Mouse (Mus musculus): Measurements from ENCODE around the gene Ifngr2. TPM values are rescaled to one million over a fixed set of nuclear protein-coding genes. Genes with fewer than 3 reads are reported as not detected.

Gene Ifngr2
- polyA plus RNA-seq, 1 experiment from 2014 or later: 138 TPM

DNA sequence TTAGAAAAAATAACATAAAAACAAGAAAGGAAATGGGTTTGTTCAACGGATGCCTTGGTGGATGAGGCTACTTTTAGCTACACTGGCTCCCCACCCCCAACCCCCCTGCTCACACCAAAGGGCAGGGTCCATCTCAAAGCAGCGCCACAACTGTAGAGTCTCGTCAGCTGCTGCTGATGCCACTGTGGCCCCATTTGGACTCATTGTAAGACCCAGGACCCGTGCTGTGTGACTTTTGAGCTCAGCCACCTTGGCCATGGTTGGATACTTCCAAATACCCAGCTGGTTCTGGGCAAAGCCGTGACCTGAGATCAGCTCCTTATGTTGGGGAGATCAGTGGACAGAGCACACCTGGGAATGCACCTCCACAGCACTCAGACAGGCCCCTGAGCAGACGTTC lies 33.8 kb upstream of the Ifngr2 start:
- peaks cover 4% of the 10 kb centered on the region; the same call in 1 of the 2 replicates for H3K36me3 ChIP-seq (ENCODE audit: control insufficient read depth, insufficient read depth)
- no peaks in the 10 kb centered on the region for H3K9me3 ChIP-seq (ENCODE audit: control insufficient read depth)
- ATAC-seq: no peak
- H3K4me2 ChIP-seq (replicated peaks; ENCODE audit: low read depth): no peak overlapping the region
- no peak for TF ChIP-seq CTCF (IDR thresholded peaks at IDR 0.05; ENCODE audit: low read depth)
- no peak overlapping the region for H3K9ac ChIP-seq (ENCODE audit: low read depth, low read length)
- 92% methylated on average over 6 of the region's 6 CpGs for WGBS
- no peak overlapping the region for H3K4me3 ChIP-seq (ENCODE audit: low read depth, low read length)
- no peaks in the 10 kb centered on the region for H3K27me3 ChIP-seq (replicated peaks; ENCODE audit: control insufficient read depth, insufficient read depth, low read length)
- H3K27ac ChIP-seq (ENCODE audit: low read depth, low read length): no peak overlapping the region
- no peaks in the 10 kb centered on the region for H3K4me1 ChIP-seq (replicated peaks; ENCODE audit: control insufficient read depth, insufficient read depth, low read length)

DNA sequence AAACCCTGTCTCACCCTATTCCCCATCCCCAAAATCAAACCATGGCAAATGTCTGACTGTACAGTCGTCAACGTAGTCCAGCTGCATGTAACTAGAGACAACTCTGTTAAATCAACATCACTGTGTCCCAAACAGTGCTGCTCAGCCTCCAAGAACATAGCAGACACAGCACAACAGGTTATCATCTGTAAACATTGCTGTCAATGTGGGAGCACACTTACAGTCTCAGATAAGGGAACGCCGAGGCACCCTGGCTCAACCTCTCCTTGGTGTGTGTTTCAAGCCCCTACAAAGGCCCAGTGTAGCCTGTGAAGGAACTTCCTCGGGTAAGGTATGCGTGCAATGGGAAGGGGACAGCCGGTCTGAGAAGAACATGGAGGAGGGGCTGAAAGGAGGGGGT lies 29.9 kb upstream of the Ifngr2 start:
- H3K27me3 ChIP-seq (replicated peaks; ENCODE audit: control insufficient read depth, insufficient read depth, low read length): no peaks in the 10 kb centered on the region
- no peak overlapping the region for H3K4me3 ChIP-seq (ENCODE audit: low read depth, low read length)
- no peak for TF ChIP-seq CTCF (IDR thresholded peaks at IDR 0.05; ENCODE audit: low read depth)
- no peaks in the 10 kb centered on the region for H3K4me1 ChIP-seq (replicated peaks; ENCODE audit: control insufficient read depth, insufficient read depth, low read length)
- no peaks in the 10 kb centered on the region for H3K36me3 ChIP-seq (ENCODE audit: control insufficient read depth, insufficient read depth)
- 59% methylated on average over 7 of the region's 7 CpGs for WGBS
- H3K27ac ChIP-seq (ENCODE audit: low read depth, low read length): no peak overlapping the region
- H3K9ac ChIP-seq (ENCODE audit: low read depth, low read length): no peak overlapping the region
- H3K4me2 ChIP-seq (replicated peaks; ENCODE audit: low read depth): no peak overlapping the region
- no peak for ATAC-seq
- no peaks in the 10 kb centered on the region for H3K9me3 ChIP-seq (ENCODE audit: control insufficient read depth)

DNA sequence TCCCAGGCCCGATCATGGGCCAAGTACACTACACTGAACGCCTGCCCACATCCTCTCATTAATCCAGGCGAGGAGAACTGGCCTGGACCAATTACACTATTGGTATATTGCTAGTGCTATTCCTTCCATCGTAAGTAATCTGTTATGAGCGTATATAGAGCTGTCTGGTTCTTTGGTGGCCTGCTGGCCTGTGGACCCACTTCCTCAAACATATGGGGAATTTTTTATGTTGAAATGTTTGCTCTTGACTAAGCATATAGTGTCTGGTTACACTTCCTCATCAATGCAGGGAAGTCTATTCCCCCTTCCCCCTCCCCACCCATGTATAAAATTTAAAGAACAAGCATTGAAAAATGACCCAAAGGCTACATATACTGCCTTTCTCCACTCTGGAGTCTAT lies 24.8 kb upstream of the Ifngr2 start:
- Histone ChIP-seq H3K27me3 (replicated peaks; ENCODE audit: control insufficient read depth, insufficient read depth, low read length) (no peaks in the 10 kb centered on the region), H3K4me2 (replicated peaks; ENCODE audit: low read depth) (no peak overlapping the region), H3K4me3 (ENCODE audit: low read depth, low read length) (no peak overlapping the region), H3K4me1 (replicated peaks; ENCODE audit: control insufficient read depth, insufficient read depth, low read length) (no peaks in the 10 kb centered on the region), H3K27ac (ENCODE audit: low read depth, low read length) (no peak overlapping the region), H3K36me3 (ENCODE audit: control insufficient read depth, insufficient read depth) (no peaks in the 10 kb centered on the region), H3K9me3 (ENCODE audit: control insufficient read depth) (no peaks in the 10 kb centered on the region), H3K9ac (ENCODE audit: low read depth, low read length) (no peak overlapping the region)
- peak; percentile 59 for ATAC-seq
- 61% methylated on average over 5 of the region's 5 CpGs for WGBS
- no peak for TF ChIP-seq CTCF (IDR thresholded peaks at IDR 0.05; ENCODE audit: low read depth)

DNA sequence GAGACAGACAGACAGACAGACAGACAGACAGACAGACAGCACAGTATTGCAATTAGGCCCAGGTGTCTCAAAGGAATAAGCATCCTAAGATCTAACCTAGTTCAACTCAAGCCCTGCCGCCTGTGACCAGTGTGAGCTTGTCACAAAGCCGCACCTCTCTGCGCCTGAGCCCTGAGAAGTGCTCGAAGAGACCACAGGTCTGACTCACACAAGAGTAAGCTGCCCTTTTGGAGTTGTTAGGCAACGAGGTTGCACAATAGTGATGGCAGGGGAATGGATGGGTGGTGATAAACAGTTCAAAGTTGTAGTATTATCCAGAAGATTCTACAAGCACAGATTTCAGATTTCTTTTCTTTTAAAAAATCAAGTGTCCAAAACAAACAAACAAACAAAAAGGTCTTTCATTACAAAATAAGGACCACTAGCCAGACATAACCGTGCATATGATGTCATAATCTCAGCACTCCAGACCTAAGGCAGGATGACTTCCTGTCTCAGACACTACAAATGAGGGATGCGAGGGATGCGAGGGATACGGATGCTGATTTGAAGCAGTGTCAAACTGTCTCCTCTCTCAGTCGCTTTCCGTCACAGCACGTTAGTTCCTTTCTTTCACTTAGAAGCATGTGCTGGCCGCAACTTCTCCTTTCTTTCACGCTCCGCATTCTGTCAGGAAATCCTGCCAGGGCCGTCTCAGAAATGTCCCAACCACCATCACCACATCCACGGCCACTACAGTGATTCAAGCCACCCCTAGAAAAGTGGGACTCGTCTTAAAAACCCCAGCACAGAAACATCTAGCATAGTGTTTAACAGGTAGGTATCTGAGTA lies 24.2 kb upstream of the Ifngr2 start:
- Histone ChIP-seq H3K4me1 (replicated peaks; ENCODE audit: control insufficient read depth, insufficient read depth, low read length) (no peaks in the 10 kb centered on the region), H3K9ac (ENCODE audit: low read depth, low read length) (no peak overlapping the region), H3K27me3 (replicated peaks; ENCODE audit: control insufficient read depth, insufficient read depth, low read length) (no peaks in the 10 kb centered on the region), H3K4me3 (ENCODE audit: low read depth, low read length) (no peak overlapping the region), H3K9me3 (ENCODE audit: control insufficient read depth) (no peaks in the 10 kb centered on the region), H3K27ac (ENCODE audit: low read depth, low read length) (no peak overlapping the region), H3K36me3 (ENCODE audit: control insufficient read depth, insufficient read depth) (no peaks in the 10 kb centered on the region), H3K4me2 (replicated peaks; ENCODE audit: low read depth) (no peak overlapping the region)
- peak; percentile 89 for ATAC-seq
- TF ChIP-seq CTCF (IDR thresholded peaks at IDR 0.05; ENCODE audit: low read depth): no peak
- WGBS: 70% methylated on average over 18 of the region's 18 CpGs

DNA sequence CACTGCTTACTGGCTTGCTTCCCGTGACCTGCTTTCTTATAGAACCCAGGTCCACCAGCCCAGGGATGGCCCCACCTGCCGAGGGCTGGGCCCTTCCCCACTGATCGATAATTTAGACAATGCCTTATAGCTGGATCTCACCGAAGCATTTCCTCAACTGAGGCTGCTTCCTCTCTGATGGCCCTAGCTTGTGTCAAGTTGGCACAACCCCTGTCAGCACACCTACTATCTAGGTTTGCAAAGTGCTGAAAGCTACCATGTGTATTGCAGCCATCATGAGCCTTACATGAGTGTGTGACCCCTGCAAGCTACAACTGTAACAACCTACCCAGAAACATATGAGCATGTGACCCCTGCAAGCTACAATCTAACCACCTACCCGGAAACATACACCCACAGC lies 22.7 kb upstream of the Ifngr2 start:
- TF ChIP-seq CTCF (IDR thresholded peaks at IDR 0.05; ENCODE audit: low read depth): no peak
- H3K27me3 ChIP-seq (replicated peaks; ENCODE audit: control insufficient read depth, insufficient read depth, low read length): no peaks in the 10 kb centered on the region

DNA sequence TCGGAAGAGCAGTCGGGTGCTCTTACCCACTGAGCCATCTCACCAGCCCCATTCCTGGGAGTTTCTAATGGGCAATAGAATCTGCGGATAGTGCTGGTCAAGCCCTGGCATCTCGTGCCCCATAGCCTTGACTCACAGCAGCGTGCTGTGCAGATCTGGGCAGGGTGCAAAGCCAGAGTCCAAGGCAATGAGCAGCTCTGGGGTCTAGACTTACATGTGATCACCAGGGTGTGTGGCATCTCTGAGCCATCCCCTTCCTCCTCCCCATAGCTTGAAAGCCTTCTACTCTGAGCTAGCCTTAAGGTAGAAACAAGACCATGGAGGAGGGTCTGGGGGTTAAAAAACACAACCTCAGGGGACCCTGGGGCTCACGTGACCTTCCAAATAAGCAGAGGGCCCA lies 20.6 kb upstream of the Ifngr2 start:
- ATAC-seq: no peak
- no peak overlapping the region for H3K27ac ChIP-seq (ENCODE audit: low read depth, low read length)
- H3K4me1 ChIP-seq (replicated peaks; ENCODE audit: control insufficient read depth, insufficient read depth, low read length): no peaks in the 10 kb centered on the region
- WGBS: 93% methylated on average over 6 of the region's 6 CpGs
- H3K4me2 ChIP-seq (replicated peaks; ENCODE audit: low read depth): no peak overlapping the region
- H3K27me3 ChIP-seq (replicated peaks; ENCODE audit: control insufficient read depth, insufficient read depth, low read length): no peaks in the 10 kb centered on the region
- TF ChIP-seq CTCF (IDR thresholded peaks at IDR 0.05; ENCODE audit: low read depth): no peak
- H3K36me3 ChIP-seq (ENCODE audit: control insufficient read depth, insufficient read depth): no peaks in the 10 kb centered on the region
- H3K9ac ChIP-seq (ENCODE audit: low read depth, low read length): no peak overlapping the region
- H3K9me3 ChIP-seq (ENCODE audit: control insufficient read depth): no peaks in the 10 kb centered on the region
- H3K4me3 ChIP-seq (ENCODE audit: low read depth, low read length): no peak overlapping the region

More for the DNA sequence above, 22.7 kb upstream of the Ifngr2 start:
- no peak overlapping the region for H3K27ac ChIP-seq (ENCODE audit: low read depth, low read length)
- ATAC-seq: no peak
- H3K4me1 ChIP-seq (replicated peaks; ENCODE audit: control insufficient read depth, insufficient read depth, low read length): no peaks in the 10 kb centered on the region
- H3K9me3 ChIP-seq (ENCODE audit: control insufficient read depth): no peaks in the 10 kb centered on the region
- H3K4me2 ChIP-seq (replicated peaks; ENCODE audit: low read depth): no peak overlapping the region
- H3K36me3 ChIP-seq (ENCODE audit: control insufficient read depth, insufficient read depth): no peaks in the 10 kb centered on the region
- no peak overlapping the region for H3K9ac ChIP-seq (ENCODE audit: low read depth, low read length)
- H3K4me3 ChIP-seq (ENCODE audit: low read depth, low read length): no peak overlapping the region
- WGBS: 75% methylated on average over 5 of the region's 5 CpGs
